Mouse (Mus musculus) Muller cell, postnatal 12 days (primary cell): ENCODE measurements around the gene H2-Aa.

ENCODE experiments used
- DNase-seq: peaks from one replicate; pipeline ENCODE4 v3.0.0-alpha.2; 2015; ENCODE audit errors: inconsistent ontology term

The H2-Aa gene

GRCm38 (mm10) chr17:34263811-34264371, 23.7 kb downstream of the H2-Aa start:
- peak; percentile 11 for DNase-seq

- DNase-seq = peak; percentile 81
Observed at GRCm38 (mm10) chr17:34263068-34263467, 24.6 kb downstream of the H2-Aa start.

GRCm38 (mm10) chr17:34261502-34261901, 26.1 kb downstream of the H2-Aa start:
- DNase-seq = peak; percentile 74

DNA sequence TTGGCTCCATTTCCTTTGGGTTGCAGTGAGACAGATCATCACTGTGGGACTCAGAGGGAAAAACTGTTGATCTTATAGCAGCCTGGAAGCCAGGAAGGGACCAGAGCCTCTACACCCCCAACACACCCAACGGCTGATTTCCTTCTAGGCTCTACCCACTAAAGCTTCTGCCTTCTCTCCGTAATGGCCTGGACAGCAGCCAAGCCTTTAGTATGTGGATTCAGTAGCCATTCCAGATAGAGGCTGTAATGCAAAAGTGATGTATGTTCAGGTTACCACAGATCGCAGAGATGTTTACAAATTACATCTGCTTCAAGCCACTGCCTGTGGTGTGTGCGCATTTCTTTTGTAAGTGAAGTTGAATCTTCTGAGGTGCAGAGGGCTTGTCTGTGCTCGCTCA, 27.1 kb downstream of the H2-Aa start:
- no peak for DNase-seq

DNA sequence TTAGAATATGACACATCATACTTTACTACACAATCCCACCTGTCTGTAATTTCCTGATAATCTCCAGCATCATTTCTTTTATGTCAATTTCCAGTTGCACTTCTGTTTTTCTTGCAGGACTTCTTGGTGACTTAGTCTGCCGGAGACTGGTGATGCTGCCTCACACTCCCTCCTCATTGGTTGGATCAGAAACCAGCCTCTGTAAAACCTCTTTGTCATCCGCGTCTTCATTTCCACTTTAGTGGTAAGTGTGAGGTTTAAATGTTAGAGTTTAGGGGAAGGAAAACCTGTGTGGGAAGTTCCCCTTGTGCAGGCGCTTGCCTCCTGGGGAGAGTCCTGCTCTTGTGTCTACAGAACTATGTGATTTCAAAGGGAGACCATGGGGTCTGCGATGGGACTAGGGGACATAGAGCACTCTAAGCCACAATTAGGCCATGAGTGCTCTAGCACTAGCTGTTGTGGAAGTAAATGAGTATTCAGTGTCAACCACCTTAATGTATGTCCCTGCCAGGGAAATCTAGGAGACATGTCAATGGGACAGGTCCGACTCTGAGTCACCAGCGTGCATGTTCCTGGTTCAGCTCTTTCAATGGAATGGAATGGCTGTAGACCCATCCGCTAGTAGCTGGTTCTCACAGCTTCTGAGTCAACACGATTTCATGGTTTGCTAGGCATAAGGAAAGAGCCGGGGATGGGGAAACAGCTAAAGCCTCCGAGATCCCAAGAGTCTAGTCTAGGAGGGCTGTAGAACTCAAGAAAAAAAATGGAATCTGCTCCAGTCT, 29.8 kb downstream of the H2-Aa start, which contains the start of gene H2-Ab1:
H2-Ab1 (plus strand) TSS at position 96 of the 782 bp plus-strand sequence.
- DNase-seq = peak; percentile 40

DNA sequence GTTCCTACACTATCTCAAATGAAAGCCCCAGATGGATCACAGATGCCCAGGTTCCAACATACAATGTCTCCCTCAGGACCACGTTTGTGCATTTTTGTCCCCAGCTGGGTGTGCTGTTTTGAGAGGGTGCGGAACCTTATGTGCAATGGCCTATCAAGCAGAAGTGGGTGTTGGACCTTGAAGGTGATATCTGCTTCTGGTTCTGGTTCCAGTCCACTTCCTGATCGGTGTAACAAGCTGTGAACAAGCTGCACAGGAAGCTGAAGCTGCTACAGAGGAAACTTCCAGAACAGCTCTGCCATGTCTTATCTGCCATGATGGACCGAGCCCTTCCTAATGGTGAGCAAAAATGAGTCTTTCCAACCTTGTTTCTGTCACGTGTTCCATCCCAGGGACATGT, 31.1 kb downstream of the H2-Aa start:
- no peak for DNase-seq

GRCm38 (mm10) chr17:34251666-34252065, 36.0 kb downstream of the H2-Aa start:
- DNase-seq = peak; percentile 43

- DNase-seq = peak; percentile 14
Observed at GRCm38 (mm10) chr17:34249878-34250277, 37.7 kb downstream of the H2-Aa start.

DNA sequence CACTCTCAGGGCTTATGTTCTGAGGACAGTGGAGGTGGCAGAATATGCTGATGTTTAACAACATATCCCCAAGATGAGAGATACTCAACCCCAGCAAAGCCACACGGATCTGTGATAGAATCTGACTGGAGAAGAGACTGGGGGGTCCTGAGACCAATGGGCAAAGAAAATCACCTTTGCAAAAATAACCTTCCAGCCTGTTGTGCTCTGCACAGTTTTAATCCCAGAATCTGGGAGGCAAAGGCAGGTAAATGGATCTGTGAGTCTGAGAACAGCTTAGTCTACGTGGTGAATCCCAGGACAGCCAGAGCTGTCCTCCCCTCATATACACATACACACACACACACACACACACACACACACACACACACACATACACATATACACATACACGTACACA, 38.3 kb downstream of the H2-Aa start:
- no peak for DNase-seq

GRCm38 (mm10) chr17:34248764-34249163, 38.9 kb downstream of the H2-Aa start:
- no peak for DNase-seq

GRCm38 (mm10) chr17:34247047-34247446, 40.6 kb downstream of the H2-Aa start:
- DNase-seq = no peak

- no peak for DNase-seq
Observed at GRCm38 (mm10) chr17:34244656-34245055, 43.0 kb downstream of the H2-Aa start.

- no peak for DNase-seq
Observed at GRCm38 (mm10) chr17:34240916-34241315, 46.7 kb downstream of the H2-Aa start.

DNA sequence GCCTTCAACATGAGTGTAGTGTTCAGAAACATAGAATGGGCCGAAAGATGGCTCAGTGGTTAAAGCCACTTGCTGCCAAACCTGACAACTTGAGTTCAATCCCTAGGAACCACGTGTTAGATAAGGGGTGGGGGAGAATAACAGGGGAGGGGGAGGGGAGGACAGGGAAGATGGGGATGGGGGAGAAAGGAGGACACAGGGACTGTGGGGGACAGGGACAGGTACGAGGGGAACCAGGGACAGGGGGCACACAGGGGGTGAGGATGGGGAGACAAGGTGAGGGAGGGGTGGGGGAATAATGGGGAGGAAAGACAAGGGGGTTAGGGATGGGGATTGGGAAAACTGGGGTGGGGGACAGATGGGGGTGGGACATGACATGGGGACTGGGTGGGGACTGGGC, 47.3 kb downstream of the H2-Aa start:
- no peak for DNase-seq

GRCm38 (mm10) chr17:34239601-34240041, 48.0 kb downstream of the H2-Aa start:
- DNase-seq = no peak

DNA sequence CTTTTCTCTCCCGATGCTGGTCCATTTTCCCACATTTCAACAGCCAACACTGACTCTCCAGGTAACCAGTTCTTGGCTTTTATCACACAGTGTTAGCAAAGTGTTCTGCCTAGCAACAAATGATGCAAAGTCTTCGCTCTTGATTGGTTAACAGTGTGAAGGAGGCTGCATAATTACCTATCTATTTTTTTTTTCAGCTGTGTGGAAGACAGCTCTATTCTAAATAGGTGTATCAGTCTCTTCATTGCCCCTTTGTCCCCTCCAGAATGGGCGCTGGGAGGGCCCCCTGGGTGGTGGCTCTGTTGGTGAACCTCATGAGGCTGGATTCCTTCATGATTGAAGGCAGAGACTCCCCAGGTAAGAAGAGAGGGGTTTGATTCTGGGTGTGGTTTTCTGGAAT, 48.9 kb downstream of the H2-Aa start, which contains the start of gene H2-Ob:
H2-Ob (plus strand) TSS at position 198 of the 400 bp plus-strand sequence.
- peak; percentile 63 for DNase-seq

DNA sequence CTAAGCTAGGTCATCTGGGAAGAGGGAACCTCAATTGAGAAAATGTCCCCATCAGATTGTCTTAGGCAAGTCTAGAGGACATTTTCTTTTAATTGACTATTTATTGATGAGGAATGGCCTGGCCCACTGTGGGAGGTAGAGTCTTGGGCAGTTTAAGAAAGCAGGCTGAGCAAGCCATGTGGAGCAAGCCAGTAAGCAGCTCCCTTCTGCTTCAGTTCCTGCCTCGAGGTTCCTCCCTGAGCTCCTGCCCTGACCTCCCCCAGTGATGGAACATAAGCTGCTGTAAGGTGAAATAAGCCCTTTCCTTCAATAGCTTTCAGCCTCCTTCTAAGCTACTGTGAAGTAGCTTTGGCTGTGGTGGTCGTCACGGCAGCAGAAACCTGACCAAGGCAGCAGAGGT, 49.9 kb downstream of the H2-Aa start:
- DNase-seq = no peak

DNA sequence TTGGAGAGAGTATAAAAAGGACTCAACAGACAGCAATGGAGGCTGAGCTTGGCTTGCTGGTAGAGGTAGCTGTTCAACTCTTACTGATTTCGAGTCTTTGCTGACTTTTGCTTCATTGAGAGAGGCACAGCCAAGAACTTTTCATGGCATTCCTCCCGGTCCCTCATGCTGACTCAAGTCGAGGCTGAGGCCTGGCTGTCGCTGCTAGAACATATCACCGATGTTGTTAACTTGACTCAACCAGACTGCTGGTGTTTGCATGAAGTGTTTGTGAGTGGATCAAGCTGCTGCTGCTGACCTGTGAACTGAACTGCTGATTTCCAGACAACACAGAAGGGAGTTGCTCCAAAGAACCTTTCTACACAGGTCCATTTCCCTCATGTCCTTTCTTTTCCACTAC, 50.9 kb downstream of the H2-Aa start:
- no peak for DNase-seq

GRCm38 (mm10) chr17:34234926-34235325, 52.7 kb downstream of the H2-Aa start:
- DNase-seq = peak; percentile 50
